Mouse (Mus musculus) forebrain, embryonic 16.5 days (tissue): Measurements from ENCODE around the gene Bcan. TPM values are rescaled to one million over a fixed set of nuclear protein-coding genes. Genes with fewer than 3 reads are reported as not detected.

Experiments used
- ATAC-seq: fragments of 200-750 bp; cut with Nextera tagmentation; 2 replicates; pipeline ENCODE4 v1.8.0; 2017; ENCODE audit warnings: mild to moderate bottlenecking, moderate library complexity
- H3K27ac ChIP-seq: fragments of 300-500 bp; sonication (generic); 2 replicates; pipeline ENCODE4 v1.5.1; 2014; ENCODE audit warnings: low read length, control low read depth
- H3K27me3 ChIP-seq: fragments of 300-500 bp; sonication (generic); replicated peaks from 2 replicates; pipeline ENCODE4 v1.6.1; 2014; ENCODE audit warnings: low read length; ENCODE audit not compliant: control insufficient read depth, insufficient read depth
- H3K36me3 ChIP-seq: fragments of 300-500 bp; sonication (generic); 2 replicates; pipeline ENCODE4 v1.6.1; 2014; ENCODE audit not compliant: control insufficient read depth, insufficient read depth
- H3K4me1 ChIP-seq: fragments of 300-500 bp; sonication (generic); replicated peaks from 2 replicates; pipeline ENCODE4 v1.6.1; 2014; ENCODE audit warnings: low read length; ENCODE audit not compliant: control insufficient read depth, insufficient read depth
- H3K4me2 ChIP-seq: fragments of 300-500 bp; sonication (generic); 2 replicates; pipeline ENCODE4 v1.6.1; 2014; ENCODE audit warnings: mild to moderate bottlenecking, low read length, control low read depth
- H3K4me3 ChIP-seq: fragments of 300-500 bp; sonication (generic); replicated peaks from 2 replicates; pipeline ENCODE4 v1.5.1; 2014; ENCODE audit warnings: mild to moderate bottlenecking, low read length, control low read depth
- H3K9ac ChIP-seq: fragments of 300-500 bp; sonication (generic); replicated peaks from 2 replicates; pipeline ENCODE4 v1.6.1; 2014; ENCODE audit warnings: low read depth, low read length, control low read depth
- H3K9me3 ChIP-seq: fragments of 300-500 bp; sonication (generic); 2 replicates; pipeline ENCODE4 v1.6.1; 2016; ENCODE audit warnings: low read length; ENCODE audit not compliant: control insufficient read depth
- WGBS: fragments of 180-500 bp; shearing (Covaris S2); extraction: QIAGEN DNeasy Blood & Tissue Kit; methylation state at CpG from one replicate; pipeline ENCODE4 v1.1.7; 2014; 5-methylcytosine and 5-hydroxymethylcytosine counted together
- polyA plus RNA-seq: library from polyadenylated mRNA; unstranded; fragments of >200 nt; fragmentation: Nextera tagmentation; extraction: Ambion mirVana; gene quantifications from 2 replicates; pipeline ENCODE4 v1.2.1, GENCODE M21; 2015

Bcan gene
- 34.8 and 43.6 TPM in 2 replicates for polyA plus RNA-seq

- under 1% methylated on average over 39 of the region's 39 CpGs for WGBS
- peak within 1 kb of the TSS; percentile 58 for H3K4me3 ChIP-seq
- H3K4me1 ChIP-seq: peaks cover 44% of the 10 kb centered on the region
- H3K36me3 ChIP-seq: no peaks in the 10 kb centered on the region
- H3K4me2 ChIP-seq: peak within 1 kb of the TSS; percentile 89
- peak within 1 kb of the TSS; percentile 42 for H3K9ac ChIP-seq
- ATAC-seq: 0 out of 2 replicates have a peak, but pooled peaks have one; percentile 5
- no peaks in the 10 kb centered on the region for H3K9me3 ChIP-seq
- peaks cover 64% of the 10 kb centered on the region for H3K27me3 ChIP-seq
- no peak within 1 kb of the TSS for H3K27ac ChIP-seq
Observed at GRCm38 (mm10) chr3:88000181-88000580, at the start of gene Bcan. Gene Bcan (minus strand): TSS chr3:88000230.

GRCm38 (mm10) chr3:88049532-88049931 lies 49.5 kb upstream of the Bcan start:
- Histone ChIP-seq H3K27ac (no peak overlapping the region), H3K4me3 (no peak overlapping the region), H3K27me3 (no peaks in the 10 kb centered on the region), H3K4me1 (no peaks in the 10 kb centered on the region), H3K4me2 (no peak overlapping the region), H3K36me3 (peaks cover 18% of the 10 kb centered on the region), H3K9me3 (no peaks in the 10 kb centered on the region), H3K9ac (no peak overlapping the region)
- ATAC-seq: no peak
- 94% methylated on average over 3 of the region's 3 CpGs for WGBS

- H3K4me2 ChIP-seq: peak within 1 kb of the TSS; percentile 53
- peak within 1 kb of the TSS; percentile 74 for H3K4me3 ChIP-seq
- H3K9ac ChIP-seq: peak within 1 kb of the TSS; percentile 56
- 11% methylated on average over 36 of the region's 36 CpGs for WGBS
- peak; percentile 98 for ATAC-seq
- H3K27me3 ChIP-seq: peaks cover 18% of the 10 kb centered on the region
- no peaks in the 10 kb centered on the region for H3K36me3 ChIP-seq
- no peaks in the 10 kb centered on the region for H3K9me3 ChIP-seq
- H3K4me1 ChIP-seq: peaks cover 8% of the 10 kb centered on the region
- 0 out of 2 replicates have a peak within 1 kb of the TSS, but pooled peaks have one; percentile 21 for H3K27ac ChIP-seq
Observed at GRCm38 (mm10) chr3:88042661-88043421, 42.8 kb upstream of the Bcan start, which contains the start of gene Gpatch4. Gene Gpatch4 (plus strand): TSS chr3:88043108.

GRCm38 (mm10) chr3:88035561-88036293 lies 35.7 kb upstream of the Bcan start:
- H3K4me3 ChIP-seq: no peak overlapping the region
- no peak overlapping the region for H3K4me2 ChIP-seq
- no peaks in the 10 kb centered on the region for H3K36me3 ChIP-seq
- no peaks in the 10 kb centered on the region for H3K9me3 ChIP-seq
- peaks cover 15% of the 10 kb centered on the region for H3K27me3 ChIP-seq
- no peaks in the 10 kb centered on the region for H3K4me1 ChIP-seq
- no peak overlapping the region for H3K27ac ChIP-seq
- 61% methylated on average over 1 of the region's 1 CpGs for WGBS
- no peak for ATAC-seq
- no peak overlapping the region for H3K9ac ChIP-seq

- ATAC-seq: no peak
- Histone ChIP-seq H3K4me3 (no peak overlapping the region), H3K4me2 (no peak overlapping the region), H3K9ac (no peak overlapping the region), H3K27me3 (peaks cover 8% of the 10 kb centered on the region; the same call in 1 of the 2 replicates), H3K9me3 (no peaks in the 10 kb centered on the region), H3K4me1 (no peaks in the 10 kb centered on the region), H3K36me3 (no peaks in the 10 kb centered on the region), H3K27ac (no peak overlapping the region)
- 72% methylated on average over 5 of the region's 5 CpGs for WGBS
Observed at GRCm38 (mm10) chr3:88033506-88033905, 33.5 kb upstream of the Bcan start.

GRCm38 (mm10) chr3:88030608-88031395 lies 30.8 kb upstream of the Bcan start:
- Histone ChIP-seq H3K36me3 (no peaks in the 10 kb centered on the region), H3K4me2 (no peak overlapping the region), H3K4me1 (no peaks in the 10 kb centered on the region), H3K27ac (no peak overlapping the region), H3K4me3 (no peak overlapping the region), H3K9ac (no peak overlapping the region), H3K9me3 (peaks cover 3% of the 10 kb centered on the region; the same call in 1 of the 2 replicates), H3K27me3 (peaks cover 14% of the 10 kb centered on the region)
- ATAC-seq: no peak
- WGBS: 24% methylated on average over 19 of the region's 19 CpGs

GRCm38 (mm10) chr3:88027434-88028186 lies 27.6 kb upstream of the Bcan start, which contains the start of gene Hapln2:
Gene Hapln2 (minus strand): TSS chr3:88027583.
- ATAC-seq: no peak
- H3K4me3 ChIP-seq: no peak within 1 kb of the TSS
- H3K27ac ChIP-seq: no peak within 1 kb of the TSS
- no peak within 1 kb of the TSS for H3K4me2 ChIP-seq
- no peak within 1 kb of the TSS for H3K9ac ChIP-seq
- peaks cover 3% of the 10 kb centered on the region; the same call in 1 of the 2 replicates for H3K9me3 ChIP-seq
- peaks cover 13% of the 10 kb centered on the region for H3K4me1 ChIP-seq
- H3K27me3 ChIP-seq: peaks cover 40% of the 10 kb centered on the region
- WGBS: 55% methylated on average over 5 of the region's 5 CpGs
- no peaks in the 10 kb centered on the region for H3K36me3 ChIP-seq

GRCm38 (mm10) chr3:88026823-88027222 lies 26.8 kb upstream of the Bcan start:
- Histone ChIP-seq H3K9me3 (peaks cover 3% of the 10 kb centered on the region; the same call in 1 of the 2 replicates), H3K4me2 (no peak overlapping the region), H3K4me1 (peaks cover 13% of the 10 kb centered on the region), H3K9ac (no peak overlapping the region), H3K27ac (no peak overlapping the region), H3K36me3 (no peaks in the 10 kb centered on the region), H3K4me3 (no peak overlapping the region), H3K27me3 (peaks cover 47% of the 10 kb centered on the region)
- 62% methylated on average over 7 of the region's 7 CpGs for WGBS
- ATAC-seq: no peak
